Mouse (Mus musculus) lung, postnatal 25 days (tissue): ENCODE measurements around the gene Trim17.
"Not testable (repeated sequence)": the region's sequence is repeated elsewhere in the genome, so short reads cannot be mapped to it uniquely, and the experiment has no call there.

ENCODE experiments used
- DNase-seq: peaks from one replicate; pipeline ENCODE4 v3.0.0; 2022; ENCODE audit warnings: low spot score

The Trim17 gene

DNA sequence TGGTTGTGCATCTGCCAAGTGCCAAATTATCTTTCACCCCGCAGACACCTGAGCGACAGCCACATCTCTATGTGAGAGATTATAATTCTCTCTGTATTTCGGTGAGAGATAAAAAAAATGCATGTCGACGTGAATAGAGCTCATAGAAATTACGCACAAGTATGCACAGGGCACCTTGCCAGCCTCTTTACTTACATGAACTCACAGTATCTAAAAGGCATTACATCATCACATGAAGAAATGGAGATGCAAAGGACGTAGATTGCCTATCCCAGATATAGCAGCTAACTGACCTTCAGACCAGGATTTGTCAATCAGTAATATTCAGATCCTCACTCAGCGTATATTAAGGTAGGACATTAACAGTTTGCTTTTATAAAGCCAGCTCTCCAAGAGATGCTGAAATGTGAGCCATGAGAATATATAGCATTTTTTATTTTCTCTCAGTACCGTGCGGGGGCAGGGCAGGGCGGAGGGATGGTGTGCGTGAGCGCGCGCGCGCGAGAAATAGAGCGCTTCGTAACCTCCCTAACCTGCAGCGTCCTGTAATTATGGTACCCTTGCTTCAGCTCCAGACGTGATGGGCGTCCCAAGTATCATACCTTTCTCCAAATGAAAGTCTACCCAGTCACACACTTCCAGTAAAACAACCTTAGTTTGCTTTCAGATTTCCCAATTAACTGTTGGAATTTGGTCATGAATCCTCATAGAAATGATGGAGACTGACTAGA, 6.5 kb upstream of the Trim17 start:
- no peak for DNase-seq

DNA sequence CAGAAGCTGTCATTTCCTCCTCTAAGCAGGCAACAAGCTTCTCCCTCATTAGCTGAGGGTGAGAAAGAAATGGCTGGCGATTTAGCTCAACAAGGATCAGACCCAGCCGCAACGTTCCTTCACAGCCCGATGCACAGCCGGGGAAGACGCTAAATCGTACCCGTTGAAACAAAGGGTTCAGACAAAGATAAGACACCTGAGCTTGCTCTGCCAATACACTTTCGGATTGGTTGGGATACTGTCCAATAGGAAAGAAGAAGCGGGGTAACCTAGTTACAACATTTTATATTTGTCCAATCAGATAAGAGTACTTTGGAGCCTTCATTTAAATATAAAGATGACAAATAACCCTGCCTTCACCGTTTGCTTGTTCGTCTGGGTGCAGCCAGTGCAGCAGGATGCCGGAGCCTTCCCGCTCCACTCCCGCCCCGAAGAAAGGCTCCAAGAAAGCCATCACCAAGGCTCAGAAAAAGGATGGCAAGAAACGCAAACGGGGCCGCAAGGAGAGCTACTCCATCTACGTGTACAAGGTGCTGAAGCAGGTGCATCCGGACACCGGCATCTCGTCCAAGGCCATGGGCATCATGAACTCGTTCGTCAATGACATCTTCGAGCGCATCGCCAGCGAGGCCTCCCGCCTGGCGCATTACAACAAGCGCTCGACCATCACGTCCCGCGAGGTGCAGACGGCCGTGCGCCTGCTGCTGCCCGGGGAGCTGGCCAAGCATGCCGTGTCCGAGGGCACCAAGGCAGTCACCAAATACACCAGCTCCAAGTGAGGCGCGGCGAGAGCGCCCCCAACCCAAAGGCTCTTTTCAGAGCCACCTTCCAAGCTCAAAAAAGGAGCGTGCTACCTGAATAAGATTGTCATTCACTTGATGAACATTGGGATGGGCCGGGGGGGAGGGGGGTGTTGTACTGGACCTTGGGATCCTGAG, 5.7 kb upstream of the Trim17 start, which contains the start of gene Hist3h2ba:
Hist3h2ba (plus strand) TSS at position 379 of the 938 bp plus-strand sequence.
- peak; percentile 68 for DNase-seq

DNA sequence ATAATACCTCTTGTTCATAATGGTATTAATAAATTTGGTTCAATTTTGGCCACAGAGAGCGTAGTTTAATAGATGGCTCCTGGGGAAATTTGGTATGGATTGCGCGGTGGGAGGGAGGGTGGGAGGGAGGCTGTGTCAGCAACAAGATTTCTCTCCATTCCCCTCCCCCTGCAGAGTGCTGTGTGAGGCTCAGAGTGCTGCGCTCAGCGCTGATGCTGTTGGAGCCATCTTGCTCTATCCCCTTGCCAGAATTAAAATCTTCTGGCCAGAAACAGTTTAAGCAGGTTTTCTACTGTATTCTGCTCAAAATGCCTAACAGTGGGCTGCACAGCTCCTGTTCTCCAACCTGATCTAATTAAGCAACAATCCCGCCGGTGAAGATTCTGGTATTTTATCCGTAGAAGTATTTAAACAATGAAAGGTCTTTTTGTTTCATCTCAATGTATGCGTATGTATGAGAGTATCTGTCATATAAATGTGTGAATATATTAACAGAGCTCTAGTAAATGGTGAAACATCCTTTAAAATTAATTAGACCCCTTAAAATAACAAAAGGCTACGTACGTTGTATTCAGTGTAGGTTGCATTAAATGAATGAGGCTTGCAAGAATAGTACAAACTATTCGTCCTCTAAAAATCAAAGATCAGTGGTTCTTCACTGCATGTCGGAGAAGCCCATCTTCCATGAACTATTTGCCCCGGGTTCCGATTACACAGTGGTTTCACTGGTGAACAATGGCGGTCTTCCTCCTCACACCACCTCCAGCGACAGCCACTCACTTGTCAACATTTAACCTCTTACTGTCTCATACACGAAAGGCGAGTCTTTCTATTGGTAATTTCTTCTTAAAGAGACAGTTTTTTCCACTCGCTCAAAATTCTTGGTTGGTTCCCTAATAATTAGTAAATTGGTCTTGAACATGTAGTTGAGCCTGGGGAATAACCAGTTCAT, 4.7 kb upstream of the Trim17 start:
- no peak for DNase-seq

DNA sequence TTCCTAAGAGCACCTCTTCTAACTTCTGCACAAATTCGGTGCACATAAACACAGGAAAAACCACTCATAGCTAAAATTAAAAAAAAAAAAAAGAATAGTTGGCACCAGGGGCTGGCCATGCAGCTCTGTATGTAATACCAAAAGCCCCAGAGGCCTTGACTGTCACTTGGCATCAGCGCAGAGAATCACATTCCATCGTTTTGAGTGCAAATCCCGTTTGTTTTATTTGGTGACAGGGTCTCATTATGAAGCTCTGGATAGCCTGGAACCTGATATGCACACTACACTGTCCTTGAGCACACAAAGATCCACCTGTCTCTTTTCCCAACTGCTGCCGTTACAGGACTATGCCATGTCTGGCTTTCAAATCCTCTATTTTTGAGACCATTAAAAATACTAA, 3.3 kb upstream of the Trim17 start:
- DNase-seq, result no peak

DNA sequence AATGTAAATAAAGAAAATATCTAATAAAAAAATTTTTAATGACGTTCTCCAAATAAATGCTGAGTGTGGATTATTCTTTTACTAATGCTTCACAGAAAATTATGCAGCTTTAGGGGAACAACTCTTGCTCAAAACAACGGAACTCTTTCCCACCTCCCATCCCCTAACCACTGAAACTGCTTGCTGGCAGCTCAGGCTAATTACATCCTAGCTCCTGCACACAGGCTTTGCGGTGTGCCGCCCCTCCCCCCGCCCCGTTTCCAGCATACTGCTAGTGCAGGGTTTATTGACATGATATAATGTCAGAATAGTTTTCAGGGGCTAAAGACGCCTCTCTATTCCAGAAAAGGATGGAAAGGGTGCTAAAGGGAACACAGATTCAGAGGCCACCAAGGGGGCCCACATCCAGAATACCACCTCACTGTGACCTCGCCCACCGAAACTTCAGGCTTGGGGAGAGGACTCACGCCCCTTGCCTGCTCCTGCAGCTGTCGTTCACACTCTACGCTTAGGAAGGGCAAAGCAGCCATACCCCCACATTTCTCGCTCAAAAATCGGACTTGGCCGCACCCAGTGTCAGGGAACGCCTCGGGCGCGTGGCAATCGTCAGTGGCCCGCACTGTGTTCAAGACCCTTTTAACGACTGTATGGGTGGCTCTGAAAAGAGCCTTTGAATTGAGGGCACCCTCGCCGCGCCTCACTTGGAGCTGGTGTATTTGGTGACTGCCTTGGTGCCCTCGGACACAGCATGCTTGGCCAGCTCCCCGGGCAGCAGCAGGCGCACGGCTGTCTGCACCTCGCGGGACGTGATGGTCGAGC, 925 bp upstream of the Trim17 start:
- no peak for DNase-seq

DNA sequence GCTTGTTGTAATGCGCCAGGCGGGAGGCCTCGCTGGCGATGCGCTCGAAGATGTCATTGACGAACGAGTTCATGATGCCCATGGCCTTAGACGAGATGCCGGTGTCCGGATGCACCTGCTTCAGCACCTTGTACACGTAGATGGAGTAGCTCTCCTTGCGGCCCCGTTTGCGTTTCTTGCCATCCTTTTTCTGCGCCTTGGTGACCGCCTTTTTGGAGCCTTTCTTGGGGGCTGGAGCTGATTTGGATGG, 390 bp upstream of the Trim17 start:
- not testable (repeated sequence) for DNase-seq

DNA sequence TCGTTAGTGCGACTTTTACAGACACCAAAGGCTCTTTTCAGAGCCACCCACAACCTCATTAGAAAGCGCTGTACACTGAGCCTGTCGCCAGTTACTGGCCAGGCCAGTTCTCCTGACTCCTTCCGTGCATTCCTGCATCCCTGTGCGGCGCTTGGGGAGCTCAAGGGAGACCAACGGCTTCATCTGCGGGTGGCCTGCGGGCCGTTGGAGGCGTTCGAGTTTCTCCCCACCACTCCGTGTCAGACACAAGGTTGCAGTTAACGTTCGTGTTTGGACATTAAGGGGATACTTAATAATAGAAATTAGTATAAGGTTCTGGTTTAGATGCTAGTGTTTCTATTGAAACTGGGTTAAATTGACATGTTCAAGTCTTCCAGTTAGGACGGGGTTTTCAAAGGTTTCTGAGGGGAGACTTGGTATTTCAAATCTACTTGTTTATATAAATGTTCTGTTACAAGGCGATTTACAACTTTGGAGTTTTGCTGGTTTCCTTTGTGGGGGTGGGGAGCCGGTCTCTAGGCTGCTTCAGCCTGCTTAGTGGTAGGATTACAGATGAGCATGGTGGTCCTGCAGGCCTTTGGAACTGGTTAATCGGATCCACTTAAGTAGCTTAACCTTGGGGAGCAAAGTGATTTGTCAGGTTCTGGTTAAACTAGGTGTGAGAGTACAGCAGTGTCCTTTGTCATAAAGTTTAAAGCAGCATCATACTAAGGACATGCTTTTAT, 820 bp downstream of the Trim17 start:
- DNase-seq, result no peak

DNA sequence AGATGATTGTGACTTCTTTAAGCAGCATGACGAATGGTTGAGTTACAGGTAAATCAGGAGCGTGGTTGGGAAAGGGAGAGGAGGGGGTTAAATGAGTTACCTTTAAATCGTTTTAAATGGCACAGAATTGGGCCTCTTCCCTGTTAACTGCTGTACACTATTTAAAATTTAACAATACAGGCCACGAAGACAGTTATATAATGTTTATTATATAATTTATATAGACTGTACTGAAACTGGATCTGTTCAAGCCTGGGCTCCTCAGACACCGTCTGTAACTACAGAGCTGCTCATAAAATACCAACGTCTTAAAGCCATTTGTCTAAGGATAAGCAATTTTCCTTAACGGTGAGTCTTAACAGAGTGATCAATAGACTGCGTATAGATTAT, 1.4 kb downstream of the Trim17 start:
- no peak for DNase-seq

DNA sequence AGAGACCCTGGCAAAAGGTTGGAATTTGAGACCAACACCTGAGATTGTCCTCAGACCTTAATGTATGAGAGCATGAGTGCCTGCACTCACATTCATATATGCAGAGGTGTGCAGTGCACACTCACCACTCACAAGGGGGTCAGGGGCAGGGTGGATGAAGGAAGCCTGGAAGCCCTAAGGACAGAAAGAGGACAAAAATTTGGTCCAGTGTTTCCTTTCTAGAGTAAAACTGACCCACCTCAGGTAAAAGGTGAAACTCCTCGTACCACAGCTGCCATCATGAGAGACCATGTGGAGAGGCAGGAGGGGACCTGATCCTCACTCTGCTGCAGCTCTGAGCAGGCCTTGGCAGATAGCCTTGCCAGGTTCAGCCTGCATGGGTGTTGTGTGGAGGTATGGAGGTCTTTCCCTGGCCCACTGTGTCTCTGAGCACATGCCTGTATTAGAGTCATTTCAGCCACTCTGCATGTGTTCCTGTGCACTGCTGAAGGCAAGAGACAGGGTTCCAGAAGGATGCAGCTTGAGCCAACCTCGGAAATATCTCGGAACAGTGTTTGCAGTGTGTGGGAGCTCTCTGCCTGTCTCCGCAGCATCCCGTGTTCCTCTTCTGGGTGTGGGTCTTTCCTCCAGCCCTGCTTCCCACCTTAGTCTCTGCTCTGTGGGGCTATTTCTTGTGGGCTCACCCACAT, 2.9 kb downstream of the Trim17 start:
- no peak for DNase-seq

DNA sequence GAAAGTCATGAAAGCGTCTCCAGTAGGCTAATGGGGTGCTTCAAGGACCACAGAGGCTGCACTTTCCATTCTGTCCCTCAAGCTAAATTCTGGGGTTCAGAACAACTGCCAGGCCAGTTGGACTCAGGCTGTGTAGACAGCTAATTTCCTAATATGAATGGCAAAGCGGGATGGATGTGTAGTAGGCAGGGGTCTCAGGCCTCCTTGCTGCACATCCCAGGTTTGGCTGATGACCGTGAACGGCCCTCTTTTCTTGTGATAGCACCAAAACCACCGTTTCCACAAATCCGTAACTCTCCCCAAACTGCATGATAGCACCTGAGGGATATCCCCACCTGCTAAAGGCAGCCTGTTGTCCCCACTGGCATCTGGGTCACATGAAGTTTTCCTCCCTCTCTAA, 4.1 kb downstream of the Trim17 start:
- no peak for DNase-seq

DNA sequence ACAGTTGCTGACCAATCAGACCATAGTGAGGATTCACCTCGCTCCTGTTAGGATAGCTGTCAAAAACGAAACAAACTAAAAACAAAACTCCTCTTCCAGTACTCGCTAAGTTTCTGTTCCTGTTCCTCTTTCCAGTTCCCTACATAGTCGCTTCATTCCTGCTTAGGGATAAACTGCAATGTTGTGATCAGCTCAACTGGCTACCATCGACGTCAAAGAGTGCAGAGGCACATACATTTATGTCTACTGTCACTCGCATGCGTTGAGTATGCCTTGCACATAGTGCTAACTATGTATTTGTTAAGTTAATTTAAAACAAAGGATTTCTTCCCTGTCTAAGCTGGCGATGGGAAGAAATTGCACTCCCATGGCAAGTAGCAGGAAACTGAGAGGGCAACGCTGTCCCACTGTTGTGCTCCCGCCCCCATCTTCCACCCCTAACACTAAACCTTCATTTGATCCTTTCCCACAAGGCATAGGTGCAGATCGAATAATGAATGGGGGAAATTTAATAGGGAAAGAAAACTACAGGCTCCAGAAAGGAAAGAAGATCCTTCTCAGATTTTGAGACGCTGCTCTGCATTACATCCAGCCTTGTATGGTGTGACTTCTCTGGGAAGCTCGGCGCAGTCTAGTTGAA, 4.8 kb downstream of the Trim17 start:
- DNase-seq, result no peak

DNA sequence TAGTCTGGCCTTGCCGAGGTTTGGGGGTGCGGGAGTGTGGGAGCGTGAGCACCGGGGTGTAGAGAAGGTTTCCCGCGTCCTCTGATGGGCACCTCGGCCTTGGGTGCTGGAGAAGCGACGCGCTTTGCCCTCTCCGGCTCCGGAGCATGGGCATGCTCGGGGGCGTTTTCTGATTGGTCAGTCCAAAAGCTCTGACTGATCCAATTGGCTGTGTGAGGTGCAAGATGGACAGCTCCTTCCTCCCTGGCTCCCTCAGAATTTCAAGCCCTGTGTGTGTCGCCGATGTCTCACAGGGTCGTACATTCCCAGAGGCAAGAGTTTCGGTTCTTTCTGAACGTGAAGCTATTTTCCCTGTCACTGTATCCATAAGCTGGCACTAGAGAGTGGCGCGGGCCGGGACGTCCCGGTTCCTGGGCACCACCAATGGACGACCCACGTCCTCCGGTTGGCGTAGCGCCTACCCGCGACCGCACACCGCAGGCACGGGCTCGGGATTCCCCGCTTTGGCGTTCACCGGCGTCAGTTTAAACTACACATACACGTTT, 5.5 kb downstream of the Trim17 start:
- peak; percentile 87 for DNase-seq

DNA sequence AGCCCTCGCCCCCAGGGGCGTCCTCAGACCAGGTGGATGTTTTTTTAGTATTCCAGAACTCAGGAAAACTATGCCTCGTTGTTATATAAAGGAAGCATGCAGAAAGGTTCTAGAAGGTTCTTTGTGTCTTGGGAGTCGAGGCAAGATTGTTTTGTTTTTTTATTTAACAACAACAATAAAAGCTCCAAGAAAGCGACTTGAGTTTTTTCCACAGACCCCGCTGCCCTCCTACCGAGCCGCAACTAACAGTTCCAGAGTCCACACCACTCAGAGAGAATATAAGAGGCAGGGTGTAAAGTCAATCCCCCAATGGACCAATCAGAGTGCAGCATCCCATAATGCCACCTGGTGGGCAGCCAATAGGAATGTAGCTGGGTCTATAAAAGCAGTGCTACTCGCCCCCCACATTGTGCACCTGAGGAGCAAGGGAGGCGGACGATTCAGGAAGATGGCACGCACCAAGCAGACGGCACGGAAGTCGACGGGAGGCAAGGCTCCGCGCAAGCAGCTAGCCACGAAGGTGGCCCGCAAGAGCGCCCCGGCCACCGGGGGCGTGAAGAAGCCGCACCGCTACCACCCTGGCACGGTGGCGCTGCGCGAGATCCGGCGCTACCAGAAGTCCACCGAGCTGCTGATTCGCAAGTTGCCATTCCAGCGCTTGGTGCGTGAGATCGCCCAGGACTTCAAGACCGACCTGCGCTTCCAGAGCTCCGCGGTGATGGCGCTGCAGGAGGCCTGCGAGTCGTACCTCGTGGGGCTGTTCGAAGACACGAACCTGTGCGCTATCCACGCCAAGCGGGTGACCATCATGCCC, 7.1 kb downstream of the Trim17 start:
- no peak for DNase-seq

DNA sequence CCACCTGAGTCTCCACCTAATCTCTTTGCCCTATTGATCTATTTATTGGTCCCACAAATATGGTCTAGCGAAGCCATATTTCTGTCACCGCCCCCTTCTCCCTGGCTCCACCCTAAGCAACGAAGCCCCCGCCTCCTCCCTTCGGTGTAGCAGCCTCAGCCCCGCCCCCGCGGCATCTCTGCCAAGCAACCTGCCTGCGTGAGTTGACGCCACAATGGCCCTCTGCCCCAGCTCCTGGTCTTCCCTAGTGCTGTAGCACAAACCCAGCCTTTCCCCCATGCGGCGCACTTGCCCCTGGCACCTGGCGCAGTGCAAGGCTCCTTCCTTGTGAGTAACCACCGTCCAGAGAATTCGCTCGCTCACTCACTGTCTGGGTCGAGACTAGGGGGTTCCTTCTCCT, 9.1 kb downstream of the Trim17 start:
- no peak for DNase-seq

DNA sequence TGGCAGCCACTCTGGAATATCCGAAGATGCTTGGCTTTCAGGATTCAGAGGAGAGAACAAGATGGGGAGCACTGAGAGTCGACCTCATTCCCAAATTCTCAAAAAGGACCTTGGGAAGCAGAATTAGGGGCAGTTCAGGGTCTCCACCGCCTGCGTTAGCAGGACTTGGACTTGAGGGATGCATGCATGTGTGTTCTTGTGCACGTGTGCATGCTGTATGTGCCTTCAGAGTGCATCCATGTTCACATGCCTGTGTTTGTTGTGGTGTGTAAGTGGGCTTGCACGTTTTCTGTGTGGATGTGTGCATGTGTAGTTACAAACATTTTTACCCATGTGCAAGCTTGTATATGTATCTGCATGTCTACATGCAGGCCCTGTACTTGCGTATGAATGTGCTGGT, 9.7 kb downstream of the Trim17 start:
- no peak for DNase-seq

DNA sequence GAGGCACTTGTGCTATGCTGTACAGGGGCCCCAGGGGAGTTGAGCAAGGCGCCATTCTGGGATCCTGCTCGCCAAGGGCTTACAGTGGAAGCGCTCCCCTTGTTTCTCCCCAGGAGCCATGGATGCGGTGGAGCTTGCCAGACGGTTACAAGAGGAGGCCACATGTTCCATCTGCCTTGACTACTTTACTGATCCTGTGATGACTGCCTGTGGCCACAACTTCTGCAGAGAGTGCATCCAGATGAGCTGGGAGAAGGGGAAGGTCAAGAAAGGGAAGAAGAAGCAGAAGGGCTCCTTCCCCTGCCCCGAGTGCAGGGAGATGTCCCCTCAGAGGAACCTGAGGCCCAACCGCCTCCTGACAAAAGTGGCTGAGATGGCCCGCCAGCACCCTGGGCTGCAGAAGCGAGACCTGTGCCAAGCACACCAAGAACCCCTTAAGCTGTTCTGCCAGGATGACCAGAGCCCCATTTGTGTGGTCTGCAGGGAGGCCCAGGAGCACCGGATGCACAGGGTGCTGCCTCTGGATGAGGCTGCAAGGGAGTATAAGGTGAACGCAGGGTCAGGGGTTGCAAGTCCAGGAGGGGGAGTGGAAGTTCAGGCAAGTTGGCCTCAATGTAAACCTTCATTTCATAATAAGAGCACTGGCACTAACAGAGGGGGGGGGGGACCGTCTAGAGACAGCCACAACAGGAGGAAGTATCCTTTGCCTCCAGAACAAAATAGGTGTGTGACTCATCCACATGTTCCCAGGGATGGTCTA, 10.7 kb downstream of the Trim17 start:
- no peak for DNase-seq

DNA sequence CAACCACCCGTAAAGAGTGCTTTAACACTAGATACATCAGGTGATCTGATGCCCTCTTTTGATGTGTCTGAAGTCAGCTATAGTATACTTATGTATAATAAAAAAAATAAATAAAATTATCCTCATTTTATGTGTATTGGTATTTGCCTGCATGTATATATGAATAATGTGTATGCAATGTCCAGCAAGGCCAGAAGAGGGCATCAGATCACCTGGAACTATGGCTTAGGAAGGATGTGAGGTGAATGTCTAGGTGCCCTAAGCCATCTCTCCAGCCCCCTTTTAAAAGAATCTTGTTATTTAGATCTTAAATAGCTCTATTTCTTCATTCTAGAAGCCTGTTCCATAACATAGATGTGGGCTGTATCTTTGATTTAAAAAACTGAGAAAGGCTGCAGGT, 12.9 kb downstream of the Trim17 start:
- DNase-seq, result no peak

DNA sequence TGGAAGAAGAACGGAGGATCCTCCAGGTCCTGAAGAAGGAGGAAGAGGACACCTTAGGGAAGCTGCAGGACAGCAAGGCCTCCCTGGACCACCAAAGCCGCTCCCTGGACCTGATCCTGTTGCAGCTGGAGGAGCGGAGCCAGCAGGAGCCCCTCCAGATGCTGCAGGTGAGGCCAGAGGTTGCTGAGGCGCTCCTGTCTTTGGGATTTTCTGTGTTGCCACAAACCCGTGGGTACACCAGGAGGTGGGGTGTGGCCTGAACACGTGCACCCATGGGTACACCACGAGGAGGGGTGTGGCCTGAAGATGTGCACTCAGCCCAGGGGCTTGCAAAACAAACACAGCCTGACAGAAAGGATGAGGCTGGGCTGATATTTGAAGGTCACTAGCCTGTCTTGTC, 14.1 kb downstream of the Trim17 start:
- DNase-seq, result no peak
